Mouse (Mus musculus) cerebellum, adult 2 months (tissue): Measurements from ENCODE around the gene Gm13275.
"Not testable (repeated sequence)": the region's sequence is repeated elsewhere in the genome, so short reads cannot be mapped to it uniquely, and the experiment has no call there.

Experiments used
- CTCF ChIP-seq: fragments of 200-500 bp; IDR thresholded peaks from 2 replicates; pipeline ENCODE4 v1.5.1; 2011; ENCODE audit warnings: low read depth, mild to moderate bottlenecking, control low read depth, low read length, moderate library complexity, borderline replicate concordance; ENCODE audit not compliant: insufficient read depth
- POLR2A ChIP-seq: fragments of 200-500 bp; IDR thresholded peaks from 2 replicates; pipeline ENCODE4 v1.6.1; 2011; ENCODE audit warnings: low read length, control low read depth, borderline replicate concordance; ENCODE audit not compliant: insufficient read depth

DNA sequence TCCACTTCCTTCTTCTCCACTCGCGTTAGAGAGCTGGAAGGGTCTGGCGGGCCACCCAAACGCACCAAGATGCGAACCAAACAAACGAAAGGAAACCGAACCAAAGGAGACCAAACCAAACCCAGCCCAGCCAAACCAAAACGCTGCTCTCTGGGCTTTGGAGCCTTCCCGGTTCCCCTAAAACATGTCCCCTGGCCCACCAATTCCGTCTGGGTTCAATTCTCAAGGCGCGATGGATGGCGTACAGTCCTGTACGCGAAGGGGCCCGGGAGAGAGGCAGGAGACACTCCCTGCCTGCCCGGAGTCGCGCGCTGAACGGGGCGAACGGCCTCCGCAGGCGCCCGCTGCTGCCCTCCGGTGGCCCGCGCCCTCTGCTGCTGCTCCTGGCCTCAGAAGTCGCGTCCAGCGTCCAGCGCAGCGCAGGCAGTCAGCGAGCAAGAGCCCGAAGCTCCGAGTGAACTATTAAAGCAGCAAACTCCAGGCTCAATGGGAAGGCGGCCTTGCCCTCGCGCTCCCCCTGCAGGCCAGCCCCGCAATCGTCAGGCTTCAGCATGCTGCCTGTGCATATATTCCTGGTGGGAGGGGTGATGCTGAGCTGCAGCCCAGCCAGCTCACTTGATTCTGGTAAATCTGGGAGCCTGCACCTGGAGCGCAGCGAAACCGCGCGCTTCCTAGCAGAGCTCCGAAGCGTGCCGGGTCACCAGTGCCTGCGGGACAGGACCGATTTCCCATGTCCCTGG, at the start of gene Gm13275:
- TF ChIP-seq CTCF, result peak; percentile 9; the same call in 1 of the 2 replicates
- TF ChIP-seq POLR2A, result not testable (repeated sequence)
